Mouse (Mus musculus): Measurements from ENCODE around the gene Ndufa9. TPM values are rescaled to one million over a fixed set of nuclear protein-coding genes. Genes with fewer than 3 reads are reported as not detected.

Gene Ndufa9
- polyA plus RNA-seq, 1 experiment = 93.4 TPM

DNA sequence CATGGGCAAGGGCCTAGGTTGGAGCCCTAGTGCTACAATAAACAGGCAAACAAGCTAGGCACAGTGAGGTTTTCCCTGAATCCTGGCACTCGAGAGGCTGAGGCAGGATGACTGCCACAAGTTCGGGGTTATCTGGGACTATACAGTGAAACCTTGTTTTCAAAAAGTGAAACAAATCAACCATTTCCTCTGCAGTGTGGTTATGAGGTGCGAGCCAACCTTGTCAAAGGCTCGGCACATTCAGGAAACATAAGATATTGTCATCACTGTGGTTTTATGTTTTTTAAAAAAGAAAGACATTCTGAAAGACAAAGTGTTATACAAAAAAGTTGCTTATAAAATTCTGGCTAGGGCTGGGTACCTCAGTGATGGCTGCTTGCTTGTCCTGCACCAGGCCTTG, 37.5 kb downstream of the Ndufa9 start:
- no peaks in the 10 kb centered on the region for H3K27me3 ChIP-seq (ENCODE audit: control insufficient read depth, insufficient read depth, low read length)
- no peak overlapping the region for H3K4me3 ChIP-seq (ENCODE audit: low read depth, low read length)
- H3K36me3 ChIP-seq (ENCODE audit: control insufficient read depth, insufficient read depth, low read length) = no peaks in the 10 kb centered on the region
- TF ChIP-seq CTCF (IDR thresholded peaks at IDR 0.05; ENCODE audit: extremely low read depth, insufficient read length, insufficient replicate concordance, low read depth, low read length) (no peak), POLR2A (IDR thresholded peaks at IDR 0.05; ENCODE audit: low read depth, low read length) (no peak)
- no peak overlapping the region for H3K27ac ChIP-seq (ENCODE audit: insufficient read depth, low read depth, low read length)
- WGBS = 69% methylated on average over 4 of the region's 4 CpGs
- H3K4me1 ChIP-seq (ENCODE audit: control insufficient read depth, insufficient read depth, insufficient read length, low read length) = no peaks in the 10 kb centered on the region

DNA sequence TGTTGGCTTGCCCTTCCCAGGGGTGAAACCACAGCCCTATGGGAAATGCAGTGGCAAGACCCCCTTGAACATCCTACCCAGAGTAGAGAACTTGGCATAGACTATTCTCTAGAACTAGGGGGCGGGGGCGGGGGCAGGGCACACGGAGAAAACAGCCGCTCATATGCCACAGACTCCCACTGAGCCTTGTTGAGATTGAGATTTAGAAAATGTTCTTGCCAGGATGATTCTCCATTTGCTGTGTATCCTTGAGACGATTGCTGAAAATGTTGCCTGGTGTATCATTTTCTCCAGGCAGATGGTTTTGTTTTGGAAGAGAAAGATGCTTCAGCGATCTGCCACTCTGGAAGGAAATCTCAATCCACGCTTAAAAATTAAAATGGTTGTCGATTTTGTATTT, 40.4 kb downstream of the Ndufa9 start:
- no peak overlapping the region for H3K27ac ChIP-seq (ENCODE audit: insufficient read depth, low read depth, low read length)
- no peaks in the 10 kb centered on the region for H3K4me1 ChIP-seq (ENCODE audit: control insufficient read depth, insufficient read depth, insufficient read length, low read length)
- TF ChIP-seq POLR2A (IDR thresholded peaks at IDR 0.05; ENCODE audit: low read depth, low read length) (no peak), CTCF (IDR thresholded peaks at IDR 0.05; ENCODE audit: extremely low read depth, insufficient read length, insufficient replicate concordance, low read depth, low read length) (no peak)
- WGBS = 83% methylated on average over 8 of the region's 8 CpGs
- H3K4me3 ChIP-seq (ENCODE audit: low read depth, low read length) = 0 out of 2 replicates have a peak overlapping the region, but pooled peaks have one; percentile 7
- H3K27me3 ChIP-seq (ENCODE audit: control insufficient read depth, insufficient read depth, low read length) = no peaks in the 10 kb centered on the region
- no peaks in the 10 kb centered on the region for H3K36me3 ChIP-seq (ENCODE audit: control insufficient read depth, insufficient read depth, low read length)

DNA sequence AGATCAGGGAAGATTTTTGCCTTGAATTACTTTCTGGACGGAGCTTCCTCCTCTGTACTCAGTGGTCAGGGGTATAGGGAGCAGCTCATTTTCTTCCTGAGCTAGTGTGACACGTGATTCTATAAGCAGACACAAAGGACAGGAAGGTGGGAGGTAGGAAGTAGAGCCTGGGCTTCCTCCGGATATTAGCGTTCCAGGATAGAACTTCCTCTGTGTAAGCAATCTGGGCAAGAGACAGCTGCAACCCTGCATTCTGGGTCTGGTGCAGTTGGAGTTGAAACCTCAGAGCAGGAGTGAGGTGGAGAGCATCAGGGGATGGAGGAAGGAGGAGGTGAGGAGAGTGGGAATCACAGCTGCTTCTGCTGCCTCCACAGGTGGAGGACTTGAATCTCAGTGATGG, 40.8 kb downstream of the Ndufa9 start:
- no peaks in the 10 kb centered on the region for H3K4me1 ChIP-seq (ENCODE audit: control insufficient read depth, insufficient read depth, insufficient read length, low read length)
- 0 out of 2 replicates have a peak overlapping the region, but pooled peaks have one; percentile 7 for H3K4me3 ChIP-seq (ENCODE audit: low read depth, low read length)
- H3K36me3 ChIP-seq (ENCODE audit: control insufficient read depth, insufficient read depth, low read length) = no peaks in the 10 kb centered on the region
- H3K27me3 ChIP-seq (ENCODE audit: control insufficient read depth, insufficient read depth, low read length) = no peaks in the 10 kb centered on the region
- no peak overlapping the region for H3K27ac ChIP-seq (ENCODE audit: insufficient read depth, low read depth, low read length)
- WGBS = 65% methylated on average over 4 of the region's 4 CpGs
- TF ChIP-seq CTCF (IDR thresholded peaks at IDR 0.05; ENCODE audit: extremely low read depth, insufficient read length, insufficient replicate concordance, low read depth, low read length) (no peak), POLR2A (IDR thresholded peaks at IDR 0.05; ENCODE audit: low read depth, low read length) (no peak)

DNA sequence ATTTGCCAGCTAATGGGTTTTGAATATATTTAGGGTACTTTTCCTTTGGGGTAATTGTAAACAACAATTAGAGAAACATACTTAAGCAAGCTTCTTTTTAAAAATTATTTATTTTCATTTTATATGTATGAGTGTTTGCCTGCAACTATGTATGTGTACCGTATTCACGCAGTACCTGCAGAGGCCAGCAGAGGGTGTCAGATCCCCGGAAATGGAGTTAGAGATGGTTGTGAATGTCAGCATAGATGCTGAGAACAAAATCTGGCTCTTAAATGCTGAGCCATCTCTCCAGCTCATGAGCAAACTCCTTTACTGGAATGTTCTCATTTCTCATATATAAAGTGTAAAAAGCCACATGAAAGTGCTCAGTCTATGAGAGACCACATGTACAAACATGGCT, 42.2 kb downstream of the Ndufa9 start:
- Histone ChIP-seq H3K4me3 (ENCODE audit: low read depth, low read length) (no peak overlapping the region), H3K4me1 (ENCODE audit: control insufficient read depth, insufficient read depth, insufficient read length, low read length) (no peaks in the 10 kb centered on the region), H3K27me3 (ENCODE audit: control insufficient read depth, insufficient read depth, low read length) (no peaks in the 10 kb centered on the region), H3K27ac (ENCODE audit: insufficient read depth, low read depth, low read length) (no peak overlapping the region), H3K36me3 (ENCODE audit: control insufficient read depth, insufficient read depth, low read length) (no peaks in the 10 kb centered on the region)
- TF ChIP-seq CTCF (IDR thresholded peaks at IDR 0.05; ENCODE audit: extremely low read depth, insufficient read length, insufficient replicate concordance, low read depth, low read length) = no peak
- TF ChIP-seq POLR2A (IDR thresholded peaks at IDR 0.05; ENCODE audit: low read depth, low read length) = no peak
- WGBS = 85% methylated on average over 3 of the region's 3 CpGs

DNA sequence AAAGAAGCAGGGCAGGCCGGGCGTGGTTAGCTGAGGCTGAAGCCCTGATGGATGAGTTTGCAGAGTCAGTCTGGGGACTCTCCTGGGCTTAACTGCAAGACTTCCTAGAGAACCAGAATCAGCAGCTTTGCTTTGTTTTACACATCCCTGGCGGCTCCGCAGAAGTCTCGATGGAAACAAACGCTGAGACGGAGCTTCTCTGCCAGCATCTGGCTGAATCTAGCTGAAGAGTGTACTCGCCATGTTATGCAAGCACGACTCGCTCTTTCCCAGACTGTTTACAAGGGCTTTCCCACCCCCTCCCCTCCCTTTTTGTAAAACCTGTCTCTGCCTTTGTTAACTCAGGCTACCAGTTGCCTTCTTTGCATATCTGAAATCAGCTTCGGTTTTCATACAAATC, 46.0 kb downstream of the Ndufa9 start:
- 21% methylated on average over 11 of the region's 11 CpGs for WGBS
- Histone ChIP-seq H3K4me1 (ENCODE audit: control insufficient read depth, insufficient read depth, insufficient read length, low read length) (no peaks in the 10 kb centered on the region), H3K4me3 (ENCODE audit: low read depth, low read length) (no peak overlapping the region), H3K27ac (ENCODE audit: insufficient read depth, low read depth, low read length) (no peak overlapping the region), H3K36me3 (ENCODE audit: control insufficient read depth, insufficient read depth, low read length) (no peaks in the 10 kb centered on the region), H3K27me3 (ENCODE audit: control insufficient read depth, insufficient read depth, low read length) (no peaks in the 10 kb centered on the region)
- TF ChIP-seq CTCF (IDR thresholded peaks at IDR 0.05; ENCODE audit: extremely low read depth, insufficient read length, insufficient replicate concordance, low read depth, low read length) (no peak), POLR2A (IDR thresholded peaks at IDR 0.05; ENCODE audit: low read depth, low read length) (no peak)

DNA sequence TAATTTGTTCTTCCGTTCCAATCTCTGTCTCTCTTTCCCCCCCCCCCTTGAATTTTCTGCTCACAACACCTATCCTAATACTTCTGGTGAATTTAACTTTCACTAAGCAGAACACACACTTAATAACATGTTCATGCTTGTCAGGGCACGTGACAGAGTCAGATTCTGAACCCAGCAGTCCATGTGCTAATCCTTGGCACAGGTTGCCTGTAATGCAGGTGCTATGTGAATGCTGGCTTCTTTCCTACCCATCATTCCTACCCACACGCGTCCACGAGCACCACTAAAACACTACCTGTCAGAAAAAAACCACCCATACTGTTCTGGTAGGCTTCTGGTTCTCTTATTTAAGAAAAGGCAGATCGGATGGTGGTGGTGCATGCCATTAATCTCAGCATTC, 54.2 kb downstream of the Ndufa9 start:
- no peaks in the 10 kb centered on the region for H3K27me3 ChIP-seq (ENCODE audit: control insufficient read depth, insufficient read depth, low read length)
- 76% methylated on average over 6 of the region's 6 CpGs for WGBS
- no peak overlapping the region for H3K27ac ChIP-seq (ENCODE audit: insufficient read depth, low read depth, low read length)
- no peak overlapping the region for H3K4me3 ChIP-seq (ENCODE audit: low read depth, low read length)
- no peaks in the 10 kb centered on the region for H3K4me1 ChIP-seq (ENCODE audit: control insufficient read depth, insufficient read depth, insufficient read length, low read length)
- H3K36me3 ChIP-seq (ENCODE audit: control insufficient read depth, insufficient read depth, low read length) = no peaks in the 10 kb centered on the region
- TF ChIP-seq POLR2A (IDR thresholded peaks at IDR 0.05; ENCODE audit: low read depth, low read length) (no peak), CTCF (IDR thresholded peaks at IDR 0.05; ENCODE audit: extremely low read depth, insufficient read length, insufficient replicate concordance, low read depth, low read length) (no peak)

DNA sequence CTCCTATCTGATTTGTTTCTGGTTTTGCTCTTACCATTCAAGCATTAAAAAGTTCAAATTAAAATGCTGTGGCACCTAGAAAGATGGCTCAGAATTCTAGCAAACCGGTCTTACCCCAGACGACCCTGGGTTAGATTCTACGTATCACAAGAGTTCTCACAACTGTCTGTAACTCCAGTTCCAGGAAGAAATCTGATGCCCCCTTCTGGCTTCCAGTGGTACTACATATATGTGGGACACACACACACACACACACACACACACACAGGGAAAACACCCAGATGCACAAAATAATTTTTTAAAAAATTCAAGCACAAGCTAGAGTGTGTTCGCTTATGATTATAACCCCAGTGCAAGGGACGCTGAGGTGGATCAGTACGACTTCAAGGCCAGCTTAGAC, 55.2 kb downstream of the Ndufa9 start:
- Histone ChIP-seq H3K27me3 (ENCODE audit: control insufficient read depth, insufficient read depth, low read length) (no peaks in the 10 kb centered on the region), H3K4me1 (ENCODE audit: control insufficient read depth, insufficient read depth, insufficient read length, low read length) (no peaks in the 10 kb centered on the region), H3K27ac (ENCODE audit: insufficient read depth, low read depth, low read length) (no peak overlapping the region), H3K4me3 (ENCODE audit: low read depth, low read length) (no peak overlapping the region), H3K36me3 (ENCODE audit: control insufficient read depth, insufficient read depth, low read length) (no peaks in the 10 kb centered on the region)
- WGBS = 95% methylated on average over 6 of the region's 6 CpGs
- TF ChIP-seq CTCF (IDR thresholded peaks at IDR 0.05; ENCODE audit: extremely low read depth, insufficient read length, insufficient replicate concordance, low read depth, low read length) = no peak
- TF ChIP-seq POLR2A (IDR thresholded peaks at IDR 0.05; ENCODE audit: low read depth, low read length) = no peak

DNA sequence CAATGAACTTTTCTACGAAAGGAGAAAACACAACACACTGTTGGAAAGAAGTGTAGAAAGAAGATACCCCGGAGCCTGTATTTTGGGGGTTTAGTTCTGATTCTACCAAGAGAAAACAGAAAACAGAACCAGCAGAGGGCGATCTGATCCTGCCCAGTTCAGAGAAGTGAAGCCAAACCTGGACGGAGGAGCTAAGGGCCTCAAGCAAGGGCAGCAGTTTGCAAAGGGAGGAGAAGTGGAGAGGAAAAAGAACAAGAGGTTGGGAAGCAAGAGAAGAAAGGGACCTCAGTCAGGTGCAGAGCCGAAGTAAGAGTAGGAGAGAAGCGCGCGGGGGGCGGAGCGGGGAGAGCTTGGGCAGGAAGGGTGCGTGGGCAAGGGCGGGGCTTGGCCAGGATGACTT, 57.0 kb downstream of the Ndufa9 start:
- Histone ChIP-seq H3K27ac (ENCODE audit: insufficient read depth, low read depth, low read length) (no peak overlapping the region), H3K4me1 (ENCODE audit: control insufficient read depth, insufficient read depth, insufficient read length, low read length) (no peaks in the 10 kb centered on the region), H3K4me3 (ENCODE audit: low read depth, low read length) (peak overlapping the region; percentile 27), H3K36me3 (ENCODE audit: control insufficient read depth, insufficient read depth, low read length) (no peaks in the 10 kb centered on the region), H3K27me3 (ENCODE audit: control insufficient read depth, insufficient read depth, low read length) (no peaks in the 10 kb centered on the region)
- 27% methylated on average over 12 of the region's 12 CpGs for WGBS
- TF ChIP-seq CTCF (IDR thresholded peaks at IDR 0.05; ENCODE audit: extremely low read depth, insufficient read length, insufficient replicate concordance, low read depth, low read length) (peak; percentile 9; the same call in 1 of the 2 replicates), POLR2A (IDR thresholded peaks at IDR 0.05; ENCODE audit: low read depth, low read length) (no peak)

All from small intestine, adult 2 months (tissue).